Mouse (Mus musculus) liver, embryonic 14.5 days (tissue): ENCODE data around the gene Lhfpl5. TPM values are rescaled to one million over a fixed set of nuclear protein-coding genes. Genes with fewer than 3 reads are reported as not detected.

Source experiments
- ATAC-seq: fragments of 200-750 bp; cut with Nextera tagmentation; 2 replicates; pipeline ENCODE4 v1.8.0; 2017; ENCODE audit warnings: moderate number of reproducible peaks, mild to moderate bottlenecking, moderate library complexity; ENCODE audit not compliant: insufficient read depth
- DNase-seq, 3 experiments: peaks; one replicate each; pipeline ENCODE4 v3.0.0-alpha.2; 2012 to 2013; ENCODE audit warnings: low read depth in 3 of 3, low spot score in 3 of 3
- H3K27ac ChIP-seq: fragments of 300-500 bp; sonication (generic); 2 replicates; pipeline ENCODE4 v1.5.1; 2014; ENCODE audit warnings: moderate library complexity, mild to moderate bottlenecking, control low read depth, inconsistent platforms
- H3K27me3 ChIP-seq: fragments of 300-500 bp; sonication (generic); 2 replicates; pipeline ENCODE4 v1.6.1; 2014; ENCODE audit warnings: mild to moderate bottlenecking, low read length, moderate library complexity; ENCODE audit not compliant: control insufficient read depth, insufficient read depth
- H3K36me3 ChIP-seq: fragments of 300-500 bp; sonication (generic); replicated peaks from 2 replicates; pipeline ENCODE4 v1.6.1; 2014; ENCODE audit warnings: low read depth; ENCODE audit not compliant: control insufficient read depth, insufficient read depth
- H3K4me1 ChIP-seq, 2 experiments: fragments of 200-500 bp in 1 of 2; fragments of 300-500 bp in 1 of 2; sonication (generic) in 1 of 2; replicated peaks; 2 replicates each; pipeline ENCODE4 v1.6.1; 2012 to 2014; ENCODE audit warnings: antibody characterized with exemption in 1 of 2, inconsistent platforms in 1 of 2, low read length in 1 of 2; ENCODE audit not compliant: control insufficient read depth in 2 of 2, insufficient read depth in 2 of 2
- H3K4me2 ChIP-seq: fragments of 300-500 bp; sonication (generic); 2 replicates; pipeline ENCODE4 v1.6.1; 2014; ENCODE audit warnings: low read depth, mild to moderate bottlenecking, control low read depth, moderate library complexity
- H3K4me3 ChIP-seq, 2 experiments: fragments of 200-500 bp in 1 of 2; fragments of 300-500 bp in 1 of 2; sonication (generic) in 1 of 2; 2 replicates each; pipeline ENCODE4 v1.5.1; 2012 to 2014; ENCODE audit warnings: low read depth in 2 of 2, low read length in 2 of 2, mild to moderate bottlenecking in 2 of 2, control low read depth in 1 of 2, inconsistent platforms in 1 of 2, moderate library complexity in 1 of 2; ENCODE audit not compliant: insufficient read depth in 1 of 2
- H3K9ac ChIP-seq: fragments of 300-500 bp; sonication (generic); replicated peaks from 2 replicates; pipeline ENCODE4 v1.6.1; 2014; ENCODE audit warnings: mild to moderate bottlenecking, control low read depth, moderate library complexity
- H3K9me3 ChIP-seq: fragments of 300-500 bp; sonication (generic); 2 replicates; pipeline ENCODE4 v1.6.1; 2016; ENCODE audit warnings: low read length, mixed read lengths; ENCODE audit not compliant: control insufficient read depth
- CTCF ChIP-seq: IDR thresholded peaks from 2 replicates; pipeline ENCODE4 v1.5.1; 2016; ENCODE audit warnings: antibody characterized with exemption, low read depth, control low read depth
- EP300 ChIP-seq: IDR thresholded peaks from 2 replicates; pipeline ENCODE4 v1.6.1; 2016; ENCODE audit warnings: antibody characterized with exemption, low read depth
- WGBS: fragments of 180-500 bp; shearing (Covaris S2); extraction: QIAGEN DNeasy Blood & Tissue Kit; methylation state at CpG from one replicate; pipeline ENCODE4 v1.1.7; 2014; ENCODE audit not compliant: insufficient replicate concordance; 5-methylcytosine and 5-hydroxymethylcytosine counted together
- polyA plus RNA-seq, 2 experiments: library from polyadenylated mRNA; depleted of rRNA in 1 of 2; stranded (reverse) in 1 of 2; unstranded in 1 of 2; fragments of >200 nt; fragmentation: Nextera tagmentation in 1 of 2; extraction: Ambion mirVana in 1 of 2; gene quantifications; 2 replicates each; pipeline versions ENCODE4 v1.2.1 to v1.2.3; 2012 to 2014

Lhfpl5 gene
- polyA plus RNA-seq, 2 experiments: not detected

- Histone ChIP-seq H3K4me3 (no peak overlapping the region), H3K36me3 (peaks cover 37% of the 10 kb centered on the region), H3K27me3 (no peaks in the 10 kb centered on the region), H3K9me3 (no peaks in the 10 kb centered on the region), H3K9ac (no peak overlapping the region), H3K27ac (no peak overlapping the region), H3K4me2 (no peak overlapping the region), H3K4me1 (no peaks in the 10 kb centered on the region)
- no peak for DNase-seq
- 46% methylated on average over 4 of the region's 4 CpGs for WGBS
- TF ChIP-seq CTCF (no peak), EP300 (no peak)
- ATAC-seq: no peak
These were observed 18.5 kb downstream of the Lhfpl5 start for GRCm38 (mm10) chr17:28593965-28594364.

GRCm38 (mm10) chr17:28600780-28601179 is 25.3 kb downstream of the Lhfpl5 start:
- Histone ChIP-seq H3K4me1 (no peaks in the 10 kb centered on the region), H3K4me3 (no peak overlapping the region), H3K9ac (no peak overlapping the region), H3K27ac (no peak overlapping the region), H3K27me3 (no peaks in the 10 kb centered on the region), H3K9me3 (no peaks in the 10 kb centered on the region), H3K4me2 (no peak overlapping the region), H3K36me3 (peaks cover 27% of the 10 kb centered on the region)
- DNase-seq: no peak
- ATAC-seq: no peak
- no peak for TF ChIP-seq EP300
- TF ChIP-seq CTCF: no peak
- WGBS: 75% methylated on average over 5 of the region's 5 CpGs

- H3K4me3 ChIP-seq: no peak overlapping the region
- 79% methylated on average over 9 of the region's 9 CpGs for WGBS
- peaks cover 25% of the 10 kb centered on the region for H3K36me3 ChIP-seq
- no peak for ATAC-seq
- H3K4me1 ChIP-seq: no peaks in the 10 kb centered on the region
- no peaks in the 10 kb centered on the region for H3K27me3 ChIP-seq
- no peak for TF ChIP-seq EP300
- no peak for TF ChIP-seq CTCF
- no peak for DNase-seq
- no peak overlapping the region for H3K9ac ChIP-seq
- no peak overlapping the region for H3K27ac ChIP-seq
- H3K9me3 ChIP-seq: no peaks in the 10 kb centered on the region
- H3K4me2 ChIP-seq: no peak overlapping the region
These were observed 26.3 kb downstream of the Lhfpl5 start for GRCm38 (mm10) chr17:28601557-28602250.

- peaks cover 11% of the 10 kb centered on the region for H3K36me3 ChIP-seq
- H3K4me1 ChIP-seq: peaks cover 0 to 4% of the 10 kb centered on the region in 2 experiments; a peak in 1 of 4 replicates
- ATAC-seq (no peak), DNase-seq (no peak)
- no peak overlapping the region for H3K27ac ChIP-seq
- H3K9me3 ChIP-seq: no peaks in the 10 kb centered on the region
- no peak overlapping the region for H3K4me3 ChIP-seq
- 27% methylated on average over 3 of the region's 3 CpGs for WGBS
- TF ChIP-seq EP300: no peak
- 0 out of 2 replicates have a peak, but pooled peaks have one; percentile 11 for TF ChIP-seq CTCF
- H3K4me2 ChIP-seq: no peak overlapping the region
- H3K9ac ChIP-seq: no peak overlapping the region
- H3K27me3 ChIP-seq: no peaks in the 10 kb centered on the region
These were observed 34.1 kb downstream of the Lhfpl5 start for GRCm38 (mm10) chr17:28609543-28609942.

- peaks cover 0 to 6% of the 10 kb centered on the region in 2 experiments; a peak in 2 of 4 replicates for H3K4me1 ChIP-seq
- no peak for DNase-seq
- 17% methylated on average over 2 of the region's 2 CpGs for WGBS
These were observed 37.2 kb downstream of the Lhfpl5 start for GRCm38 (mm10) chr17:28612603-28613002.

More at GRCm38 (mm10) chr17:28612603-28613002, 37.2 kb downstream of the Lhfpl5 start:
- Histone ChIP-seq H3K9me3 (no peaks in the 10 kb centered on the region), H3K27me3 (no peaks in the 10 kb centered on the region), H3K9ac (no peak overlapping the region), H3K36me3 (peaks cover 4% of the 10 kb centered on the region; the same call in 1 of the 2 replicates), H3K4me2 (no peak overlapping the region), H3K27ac (no peak overlapping the region), H3K4me3 (no peak overlapping the region)
- TF ChIP-seq EP300: no peak
- no peak for TF ChIP-seq CTCF
- ATAC-seq: no peak
